In genomic region chr12:29335839-29336469, GRCm38 (mm10) we compare ENCODE assay signal across 15 mouse cellular contexts.
DNase-seq lines count a peak whose midpoint lies in the region; ATAC-seq and TF ChIP-seq lines count a peak whose summit lies in the region.
"Had no signal": no experiment of that assay in that cellular context is flagged by ENCODE, and none has a peak within 500 bp of the region (broad histone marks: within the 10 kb centered on the region; RNA-seq: fewer than 3 reads in every experiment).

No protein-coding gene starts in this region.

- peak; percentile 26 for DNase-seq in layer of hippocampus, adult 9-11 months
- DNase-seq in layer of hippocampus, postnatal 25 days (ENCODE audit: extremely low spot score in 1 of 2, low spot score in 1 of 2): no peak
- peak; percentile 71 for DNase-seq in embryo, embryonic 10.5 days (ENCODE audit: low spot score)
- DNase-seq in hindbrain, embryonic 11.5 days (ENCODE audit: low spot score): peak; percentile 43
- DNase-seq in midbrain, postnatal 0 days (ENCODE audit: low spot score): peak; percentile 44
- DNase-seq in urinary bladder, postnatal 14 days (ENCODE audit: low spot score): no peak
- DNase-seq in lung, postnatal 4 days: no peak
- DNase-seq: cerebellum, adult 11-12 months; kidney, postnatal 14 days; lung, embryonic 14.5 days; thymus, postnatal 14 days had no signal

- H3K4me1 ChIP-seq in hindbrain, embryonic 11.5 days (replicated peaks; ENCODE audit: control insufficient read depth, insufficient read depth, low read length): 0 out of 2 replicates have a peak, but pooled peaks cover 2% of the 10 kb centered on the region
- no peaks in the 10 kb centered on the region for H3K4me1 ChIP-seq in midbrain, postnatal 0 days (ENCODE audit: insufficient read depth, low read length)
- H3K4me1 ChIP-seq: limb, embryonic 15.5 days had no signal

- no peak for TF ChIP-seq CTCF in midbrain, postnatal 0 days (IDR thresholded peaks at IDR 0.05)

- no peaks in the 10 kb centered on the region for H3K27me3 ChIP-seq in hindbrain, embryonic 11.5 days (ENCODE audit: control insufficient read depth, insufficient read depth, low read length)
- no peaks in the 10 kb centered on the region for H3K27me3 ChIP-seq in midbrain, postnatal 0 days (ENCODE audit: insufficient read depth, low read length)
- H3K27me3 ChIP-seq: limb, embryonic 15.5 days had no signal

- peak; percentile 90 for ATAC-seq in hindbrain, embryonic 11.5 days (ENCODE audit: low FRiP score)
- no peak for ATAC-seq in midbrain, postnatal 0 days (ENCODE audit: low FRiP score)
- ATAC-seq: activated CD4-positive, CD25-positive, alpha-beta regulatory T cell, adult 4 months; intestine, postnatal 0 days had no signal

- no peak overlapping the region for H3K4me3 ChIP-seq in hindbrain, embryonic 11.5 days (ENCODE audit: low read depth, low read length)
- no peak overlapping the region for H3K4me3 ChIP-seq in midbrain, postnatal 0 days (ENCODE audit: low read depth, low read length)
- H3K4me3 ChIP-seq: erythroblast, embryonic 14.5 days; limb, embryonic 15.5 days had no signal

- H3K27ac ChIP-seq in hindbrain, embryonic 11.5 days (ENCODE audit: low read depth, low read length): no peak overlapping the region
- no peak overlapping the region for H3K27ac ChIP-seq in midbrain, postnatal 0 days (ENCODE audit: low read depth, low read length)
- H3K27ac ChIP-seq: limb, embryonic 15.5 days had no signal

- no peak overlapping the region for H3K4me2 ChIP-seq in hindbrain, embryonic 11.5 days (replicated peaks; ENCODE audit: low read depth, low read length)
- H3K4me2 ChIP-seq in midbrain, postnatal 0 days (ENCODE audit: low read depth, low read length, poor library complexity, severe bottlenecking): no peak overlapping the region
- H3K4me2 ChIP-seq: limb, embryonic 15.5 days; lung, embryonic 14.5 days had no signal

- 37% methylated on average over 3 of the region's 3 CpGs for WGBS in hindbrain, embryonic 11.5 days
- 50% methylated on average over 3 of the region's 3 CpGs for WGBS in midbrain, postnatal 0 days

- no peak overlapping the region for H3K9ac ChIP-seq in hindbrain, embryonic 11.5 days (ENCODE audit: low read depth, low read length)
- H3K9ac ChIP-seq in midbrain, postnatal 0 days (replicated peaks; ENCODE audit: low read length, poor library complexity, severe bottlenecking): no peak overlapping the region
- H3K9ac ChIP-seq: limb, embryonic 15.5 days; lung, embryonic 14.5 days had no signal

- H3K9me3 ChIP-seq in hindbrain, embryonic 11.5 days (ENCODE audit: control insufficient read depth, low read length): no peaks in the 10 kb centered on the region
- no peaks in the 10 kb centered on the region for H3K9me3 ChIP-seq in midbrain, postnatal 0 days (ENCODE audit: low read length)
- H3K9me3 ChIP-seq: limb, embryonic 15.5 days had no signal

- no peaks in the 10 kb centered on the region for H3K36me3 ChIP-seq in hindbrain, embryonic 11.5 days (ENCODE audit: control insufficient read depth, insufficient read depth, low read length)
- no peaks in the 10 kb centered on the region for H3K36me3 ChIP-seq in midbrain, postnatal 0 days (ENCODE audit: insufficient read depth, low read length)
- H3K36me3 ChIP-seq: limb, embryonic 15.5 days had no signal

Comparison
In these comparisons a context has a peak if more than half of its experiments do, and no peak if none do; other contexts are left out.
1. DNase-seq: peak in layer of hippocampus, adult 9-11 months (single experiment), embryo, embryonic 10.5 days (single experiment), hindbrain, embryonic 11.5 days (single experiment) and midbrain, postnatal 0 days (single experiment); none in layer of hippocampus, postnatal 25 days (0 of 2), urinary bladder, postnatal 14 days (single experiment) and lung, postnatal 4 days (0 of 2).